Mouse (Mus musculus) MEL (cell line): ENCODE results near the gene Elf5. TPM values are rescaled to one million over a fixed set of nuclear protein-coding genes. Genes with fewer than 3 reads are reported as not detected.

Source experiments
- DNase-seq: peaks from one replicate; pipeline ENCODE4 v3.0.0; 2011; ENCODE audit warnings: low read depth, low spot score
- H3K27ac ChIP-seq: 2 replicates; pipeline ENCODE4 v1.5.1; 2012; ENCODE audit warnings: low read depth, mild to moderate bottlenecking, control low read depth, low read length, moderate library complexity; ENCODE audit not compliant: control insufficient read depth
- H3K27me3 ChIP-seq, 2 experiments: fragments of 150-350 bp in 1 of 2; sonication (generic) in 1 of 2; 2 replicates each; pipeline ENCODE4 v1.6.1; 2012; ENCODE audit warnings: low read length in 2 of 2, mild to moderate bottlenecking in 2 of 2, improper control_type of control experiment in 1 of 2, moderate library complexity in 1 of 2; ENCODE audit not compliant: insufficient read depth in 2 of 2, control insufficient read depth in 1 of 2
- H3K36me3 ChIP-seq, 2 experiments: 2 replicates each; pipeline ENCODE4 v1.6.1; 2012 to 2014; ENCODE audit warnings: low read length in 2 of 2, improper control_type of control experiment in 1 of 2, inconsistent platforms in 1 of 2, mild to moderate bottlenecking in 1 of 2; ENCODE audit not compliant: insufficient read depth in 2 of 2, control insufficient read depth in 1 of 2
- H3K4me1 ChIP-seq, 2 experiments: fragments of 150-350 bp in 1 of 2; sonication (generic) in 1 of 2; 2 replicates each; pipeline ENCODE4 v1.6.1; 2012; ENCODE audit warnings: low read length in 2 of 2, improper control_type of control experiment in 1 of 2, mild to moderate bottlenecking in 1 of 2; ENCODE audit not compliant: insufficient read depth in 2 of 2, control insufficient read depth in 1 of 2
- H3K4me3 ChIP-seq, 2 experiments: fragments of 150-350 bp in 1 of 2; sonication (generic) in 1 of 2; 2 replicates each; pipeline ENCODE4 v1.5.1; 2012; ENCODE audit warnings: low read depth in 2 of 2, low read length in 2 of 2, mild to moderate bottlenecking in 2 of 2, moderate library complexity in 2 of 2, control low read depth in 1 of 2, improper control_type of control experiment in 1 of 2; ENCODE audit not compliant: control insufficient read depth in 1 of 2, insufficient read depth in 1 of 2
- H3K79me2 ChIP-seq: 2 replicates; pipeline ENCODE4 v1.6.1; 2012; ENCODE audit warnings: mild to moderate bottlenecking, low read length, moderate library complexity; ENCODE audit not compliant: control insufficient read depth, poor library complexity, insufficient read depth
- H3K9ac ChIP-seq: 2 replicates; pipeline ENCODE4 v1.6.1; 2012; ENCODE audit warnings: low read depth, mild to moderate bottlenecking, control low read depth, low read length, moderate library complexity; ENCODE audit not compliant: control insufficient read depth, poor library complexity, severe bottlenecking
- H3K9me3 ChIP-seq: fragments of 150-350 bp; sonication (generic); replicated peaks from 2 replicates; pipeline ENCODE4 v1.6.1; 2012; ENCODE audit warnings: mild to moderate bottlenecking, low read length, improper control_type of control experiment, moderate library complexity; ENCODE audit not compliant: insufficient read depth
- CHD1 ChIP-seq: IDR thresholded peaks from 2 replicates; pipeline ENCODE4 v1.6.1; 2012; ENCODE audit warnings: low read depth, mild to moderate bottlenecking, inconsistent platforms, low read length, improper control_type of control experiment
- CTCF ChIP-seq, 3 experiments: IDR thresholded peaks in 2 of 3; conservative IDR thresholded peaks in 1 of 3; 2 replicates each; pipeline ENCODE4 v1.5.1; 2011 to 2012; ENCODE audit warnings: low read length in 3 of 3, low read depth in 2 of 3, mild to moderate bottlenecking in 2 of 3, improper control_type of control experiment in 1 of 3, inconsistent platforms in 1 of 3, mixed read lengths in 1 of 3, moderate library complexity in 1 of 3; ENCODE audit not compliant: control insufficient read depth in 1 of 3, insufficient read depth in 1 of 3, poor library complexity in 1 of 3, severe bottlenecking in 1 of 3
- GABPA ChIP-seq: IDR thresholded peaks from 2 replicates; pipeline ENCODE4 v1.6.1; 2012; ENCODE audit warnings: low read depth, mild to moderate bottlenecking, inconsistent platforms, low read length, improper control_type of control experiment, moderate library complexity
- GATA1 ChIP-seq: IDR thresholded peaks from 2 replicates; pipeline ENCODE4 v1.6.1; 2011; ENCODE audit warnings: low read depth, low read length, improper control_type of control experiment
- KAT2A ChIP-seq: conservative IDR thresholded peaks from 2 replicates; pipeline ENCODE4 v1.6.1; 2012; ENCODE audit warnings: low read depth, low read length, improper control_type of control experiment, inconsistent platforms
- MAFK ChIP-seq: IDR thresholded peaks from 2 replicates; pipeline ENCODE4 v1.6.1; 2011; ENCODE audit warnings: low read depth, mild to moderate bottlenecking, low read length, improper control_type of control experiment, borderline replicate concordance
- MAZ ChIP-seq: IDR thresholded peaks from 2 replicates; pipeline ENCODE4 v1.6.1; 2012; ENCODE audit warnings: low read depth, mild to moderate bottlenecking, inconsistent platforms, low read length, improper control_type of control experiment
- MEF2A ChIP-seq: IDR thresholded peaks from 2 replicates; pipeline ENCODE4 v1.6.1; 2014; ENCODE audit warnings: low read depth, mild to moderate bottlenecking, inconsistent platforms, low read length, improper control_type of control experiment; ENCODE audit not compliant: poor library complexity, insufficient replicate concordance, severe bottlenecking; ENCODE audit errors: extremely low read depth
- MXI1 ChIP-seq: IDR thresholded peaks from 2 replicates; pipeline ENCODE4 v1.6.1; 2011; ENCODE audit warnings: mild to moderate bottlenecking, low read depth, low read length, improper control_type of control experiment
- MYB ChIP-seq: IDR thresholded peaks from 2 replicates; pipeline ENCODE4 v1.6.1; 2011; ENCODE audit warnings: mild to moderate bottlenecking, low read depth, low read length, improper control_type of control experiment
- POLR2AphosphoS2 ChIP-seq: IDR thresholded peaks from 2 replicates; pipeline ENCODE4 v1.6.1; 2011; ENCODE audit warnings: low read length, improper control_type of control experiment
- RAD21 ChIP-seq: IDR thresholded peaks from 2 replicates; pipeline ENCODE4 v1.6.1; 2011; ENCODE audit warnings: mild to moderate bottlenecking, low read depth, low read length, improper control_type of control experiment
- RCOR1 ChIP-seq: IDR thresholded peaks from 2 replicates; pipeline ENCODE4 v1.6.1; 2012; ENCODE audit warnings: low read depth, mild to moderate bottlenecking, inconsistent platforms, low read length, improper control_type of control experiment
- SMC3 ChIP-seq: IDR thresholded peaks from 2 replicates; pipeline ENCODE4 v1.6.1; 2011; ENCODE audit warnings: low read depth, low read length, improper control_type of control experiment
- TAL1 ChIP-seq: IDR thresholded peaks from 2 replicates; pipeline ENCODE4 v1.6.1; 2012; ENCODE audit warnings: mild to moderate bottlenecking, inconsistent platforms, low read length, moderate library complexity, mixed read lengths
- TBP ChIP-seq: IDR thresholded peaks from 2 replicates; pipeline ENCODE4 v1.8.0; 2011; ENCODE audit warnings: low read depth, low read length, improper control_type of control experiment
- UBTF ChIP-seq: IDR thresholded peaks from 2 replicates; pipeline ENCODE4 v1.6.1; 2012; ENCODE audit warnings: low read depth, mild to moderate bottlenecking, inconsistent platforms, low read length, improper control_type of control experiment, moderate library complexity, borderline replicate concordance; ENCODE audit not compliant: insufficient read depth
- USF2 ChIP-seq, 2 experiments: IDR thresholded peaks; 2 replicates each; pipeline ENCODE4 v1.6.1; 2011 to 2012; ENCODE audit warnings: improper control_type of control experiment in 2 of 2, low read length in 2 of 2, borderline replicate concordance in 1 of 2, inconsistent platforms in 1 of 2, low read depth in 1 of 2, mild to moderate bottlenecking in 1 of 2; ENCODE audit not compliant: insufficient read depth in 1 of 2
- ZC3H11A ChIP-seq: IDR thresholded peaks from 2 replicates; pipeline ENCODE4 v1.6.1; 2012; ENCODE audit warnings: low read depth, mild to moderate bottlenecking, inconsistent platforms, low read length, improper control_type of control experiment
- ZMIZ1 ChIP-seq: IDR thresholded peaks from 2 replicates; pipeline ENCODE4 v1.6.1; 2012; ENCODE audit warnings: low read depth, mild to moderate bottlenecking, inconsistent platforms, low read length, improper control_type of control experiment, moderate library complexity
- ZNF384 ChIP-seq: IDR thresholded peaks from 2 replicates; pipeline ENCODE4 v1.6.1; 2012; ENCODE audit warnings: low read depth, mild to moderate bottlenecking, inconsistent platforms, low read length, improper control_type of control experiment
- polyA plus RNA-seq, 2 experiments: library from polyadenylated mRNA; stranded (reverse) in 1 of 2; unstranded in 1 of 2; fragments of >175 nt in 1 of 2; fragments of >200 nt in 1 of 2; gene quantifications; 2 replicates each; pipeline versions ENCODE4 v1.2.1 to v1.2.4; 2012; ENCODE audit warnings: low replicate concordance in 2 of 2, low read depth in 1 of 2; ENCODE audit not compliant: insufficient read length in 2 of 2, insufficient read depth in 1 of 2, missing spikeins in 1 of 2
- total RNA-seq: library from RNA; depleted of rRNA; stranded (reverse); fragments of 300-350 nt; gene quantifications from 2 replicates; pipeline ENCODE4 v1.2.3, GENCODE M21; 2012

Elf5 gene
- total and polyA plus RNA-seq, 3 experiments = 0.07 TPM; not detected in 2

GRCm38 (mm10) chr2:103461743-103462142 is 50.3 kb downstream of the Elf5 start:
- Histone ChIP-seq H3K79me2 (no peaks in the 10 kb centered on the region), H3K27me3 (no peaks in the 10 kb centered on the region), H3K27ac (no peak overlapping the region), H3K9ac (no peak overlapping the region), H3K36me3 (peaks cover 0 to 18% of the 10 kb centered on the region in 2 experiments; a peak in 2 of 4 replicates), H3K4me1 (no peaks in the 10 kb centered on the region), H3K4me3 (no peak overlapping the region), H3K9me3 (no peaks in the 10 kb centered on the region)
- TF ChIP-seq MXI1 = no peak
- no peak for TF ChIP-seq MAFK
- no peak for TF ChIP-seq USF2 (IDR thresholded peaks at IDR 0.05; ENCODE audit: borderline replicate concordance in 1 of 2, insufficient read depth in 1 of 2, low read depth in 1 of 2, low read length in 2 of 2)
- no peak for TF ChIP-seq SMC3
- no peak for TF ChIP-seq MAZ
- TF ChIP-seq KAT2A = no peak
- TF ChIP-seq POLR2AphosphoS2 = no peak
- no peak for TF ChIP-seq RCOR1
- no peak for TF ChIP-seq GATA1
- TF ChIP-seq ZC3H11A = no peak
- TF ChIP-seq RAD21 = no peak
- TF ChIP-seq MEF2A = no peak
- no peak for TF ChIP-seq TBP
- TF ChIP-seq ZMIZ1 = no peak
- TF ChIP-seq UBTF = no peak
- TF ChIP-seq CTCF (IDR thresholded peaks at IDR 0.05 in 2 of 3, conservative IDR thresholded peaks at IDR 0.05 in 1 of 3; ENCODE audit: control insufficient read depth in 1 of 3, insufficient read depth in 1 of 3, low read depth in 2 of 3, low read length in 3 of 3, poor library complexity in 1 of 3, severe bottlenecking in 1 of 3) = no peak
- no peak for TF ChIP-seq GABPA
- TF ChIP-seq ZNF384 = no peak
- no peak for DNase-seq

GRCm38 (mm10) chr2:103462746-103463145 is 51.3 kb downstream of the Elf5 start:
- H3K27me3 ChIP-seq = no peaks in the 10 kb centered on the region
- no peak overlapping the region for H3K4me3 ChIP-seq
- no peak for TF ChIP-seq RCOR1
- no peak for TF ChIP-seq CHD1
- no peak for TF ChIP-seq MYB
- no peak for TF ChIP-seq TAL1
- no peaks in the 10 kb centered on the region for H3K79me2 ChIP-seq
- no peaks in the 10 kb centered on the region for H3K4me1 ChIP-seq
- DNase-seq = no peak
- no peak overlapping the region for H3K27ac ChIP-seq
- H3K9ac ChIP-seq = no peak overlapping the region
- no peaks in the 10 kb centered on the region for H3K9me3 ChIP-seq
- peaks cover 0 to 24% of the 10 kb centered on the region in 2 experiments; a peak in 2 of 4 replicates for H3K36me3 ChIP-seq
